Mouse (Mus musculus): ENCODE measurements around the gene Tmem108.

Gene Tmem108

DNA sequence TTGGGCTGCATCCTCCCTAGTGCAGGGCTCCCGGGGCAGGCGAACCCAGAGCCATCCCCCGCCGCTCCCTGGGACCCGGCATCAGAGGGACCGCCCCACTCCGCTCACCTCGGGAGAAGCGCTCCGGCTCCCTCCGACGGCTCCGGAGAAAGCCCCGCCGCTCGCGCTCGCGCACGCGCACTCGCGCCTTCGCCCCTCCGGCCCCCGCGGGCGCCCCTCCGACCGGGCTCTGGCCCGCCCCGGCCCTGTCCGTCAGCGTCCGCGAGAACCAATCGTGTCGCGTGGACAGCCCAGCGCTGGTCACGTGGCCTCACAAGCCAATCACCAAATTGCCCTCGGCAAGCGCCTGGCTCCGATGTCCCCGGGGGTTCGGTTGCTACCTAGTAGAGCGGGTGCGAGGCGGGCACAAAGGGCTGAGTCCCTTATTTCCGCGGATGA lies at the start of gene Tmem108:
Gene Tmem108, minus strand, starts transcription at position 191 of the 438 bp plus-strand sequence.
- DNase-seq (ENCODE audit: low spot score in 2 of 2) = peak; percentile 66 to 70

- DNase-seq (ENCODE audit: low spot score in 2 of 2) = no peak
These were observed 27.4 kb upstream of the Tmem108 start for GRCm38 (mm10) chr9:103789029-103789428.

- DNase-seq (ENCODE audit: low spot score in 2 of 2) = no peak
These were observed 22.5 kb upstream of the Tmem108 start for GRCm38 (mm10) chr9:103784156-103784555.

- DNase-seq (ENCODE audit: low spot score in 2 of 2) = no peak
These were observed 21.6 kb upstream of the Tmem108 start for GRCm38 (mm10) chr9:103783276-103783675.

GRCm38 (mm10) chr9:103782306-103782705 lies 20.7 kb upstream of the Tmem108 start:
- no peak for DNase-seq (ENCODE audit: low spot score in 2 of 2)

GRCm38 (mm10) chr9:103781407-103781806 lies 19.8 kb upstream of the Tmem108 start:
- no peak for DNase-seq (ENCODE audit: low spot score in 2 of 2)

DNA sequence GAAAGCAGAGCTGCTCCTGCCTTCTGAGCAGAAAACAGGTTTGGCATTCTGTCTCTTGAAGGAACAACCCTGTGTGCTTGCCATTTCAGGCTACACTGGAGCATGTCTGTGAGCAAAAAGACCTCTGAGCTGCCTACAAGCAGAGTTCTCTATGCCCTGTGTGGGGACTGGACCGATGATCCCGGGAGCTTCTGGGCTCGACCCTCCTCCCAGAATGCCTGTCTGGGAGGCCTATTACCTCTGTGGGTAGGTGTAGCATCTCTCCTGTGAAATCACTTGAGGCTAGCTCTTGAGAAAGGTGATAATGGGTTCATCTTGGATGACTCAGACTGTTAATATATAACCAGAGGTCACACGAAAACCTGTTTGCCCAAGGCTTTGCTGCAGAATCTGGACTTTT lies 19.0 kb upstream of the Tmem108 start:
- DNase-seq (ENCODE audit: low spot score in 2 of 2) = no peak

- DNase-seq (ENCODE audit: low spot score in 2 of 2) = no peak
These were observed 16.5 kb upstream of the Tmem108 start for GRCm38 (mm10) chr9:103778185-103778584.

GRCm38 (mm10) chr9:103761151-103761571 lies 476 bp downstream of the Tmem108 start:
- no peak for DNase-seq (ENCODE audit: low spot score in 2 of 2)

GRCm38 (mm10) chr9:103760356-103760755 lies 1.3 kb downstream of the Tmem108 start:
- DNase-seq (ENCODE audit: low spot score in 2 of 2) = no peak

DNA sequence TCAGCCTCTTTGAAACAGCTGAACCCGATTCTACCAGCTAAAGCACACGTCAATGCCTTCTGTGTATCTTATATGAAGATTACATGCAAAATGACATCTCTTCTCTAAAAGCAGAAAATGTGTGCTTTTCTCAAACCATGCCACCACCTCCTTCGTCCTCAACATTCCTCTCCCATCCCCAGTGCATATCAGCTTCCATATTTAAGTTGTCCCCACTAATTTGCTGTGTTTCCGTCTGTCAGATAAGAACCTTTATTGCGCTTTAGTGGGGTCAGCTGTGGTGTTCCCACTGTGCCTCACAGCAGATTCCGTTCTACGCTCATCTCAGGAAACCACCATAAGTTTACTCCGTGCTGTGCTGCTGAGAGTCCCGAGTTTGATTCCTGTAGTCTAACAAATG lies 1.8 kb downstream of the Tmem108 start:
- no peak for DNase-seq (ENCODE audit: low spot score in 2 of 2)

GRCm38 (mm10) chr9:103758930-103759695 lies 2.5 kb downstream of the Tmem108 start:
- peak; percentile 35 to 46 for DNase-seq (ENCODE audit: low spot score in 2 of 2)

- no peak for DNase-seq (ENCODE audit: low spot score in 2 of 2)
These were observed 3.4 kb downstream of the Tmem108 start for GRCm38 (mm10) chr9:103758246-103758645.

- no peak for DNase-seq (ENCODE audit: low spot score in 2 of 2)
These were observed 9.0 kb downstream of the Tmem108 start for GRCm38 (mm10) chr9:103752618-103753017.

GRCm38 (mm10) chr9:103751568-103751967 lies 10.1 kb downstream of the Tmem108 start:
- no peak for DNase-seq (ENCODE audit: low spot score in 2 of 2)

DNA sequence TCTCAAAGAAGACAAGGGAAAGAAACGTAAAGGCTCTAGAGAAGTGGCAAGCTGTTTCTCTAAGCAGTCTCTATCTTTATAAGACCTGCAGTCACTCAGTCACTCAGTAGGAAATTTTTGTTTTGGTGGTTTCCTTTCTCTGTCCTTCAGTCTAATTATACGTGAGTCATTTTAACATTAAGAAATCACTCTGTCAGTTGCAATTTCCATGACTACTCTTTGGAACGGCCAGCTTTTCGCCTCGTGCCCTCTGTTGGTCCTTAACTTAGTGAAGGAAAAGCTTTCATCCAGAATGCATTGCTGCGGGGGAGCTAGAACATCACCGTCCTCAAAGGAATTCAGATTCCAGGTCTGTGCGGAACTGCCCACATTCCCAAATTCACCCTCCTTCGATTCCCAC lies 11.1 kb downstream of the Tmem108 start:
- DNase-seq (ENCODE audit: low spot score in 2 of 2) = no peak

- DNase-seq (ENCODE audit: low spot score in 2 of 2) = no peak
These were observed 15.0 kb downstream of the Tmem108 start for GRCm38 (mm10) chr9:103746598-103746997.

- no peak for DNase-seq (ENCODE audit: low spot score in 2 of 2)
These were observed 21.5 kb downstream of the Tmem108 start for GRCm38 (mm10) chr9:103740145-103740544.

GRCm38 (mm10) chr9:103739062-103739461 lies 22.6 kb downstream of the Tmem108 start:
- no peak for DNase-seq (ENCODE audit: low spot score in 2 of 2)

- DNase-seq (ENCODE audit: low spot score in 2 of 2) = no peak
These were observed 31.9 kb downstream of the Tmem108 start for GRCm38 (mm10) chr9:103729716-103730115.

- DNase-seq (ENCODE audit: low spot score in 2 of 2) = no peak
These were observed 34.7 kb downstream of the Tmem108 start for GRCm38 (mm10) chr9:103726751-103727462.

- no peak for DNase-seq (ENCODE audit: low spot score in 2 of 2)
These were observed 36.1 kb downstream of the Tmem108 start for GRCm38 (mm10) chr9:103725497-103725896.

DNA sequence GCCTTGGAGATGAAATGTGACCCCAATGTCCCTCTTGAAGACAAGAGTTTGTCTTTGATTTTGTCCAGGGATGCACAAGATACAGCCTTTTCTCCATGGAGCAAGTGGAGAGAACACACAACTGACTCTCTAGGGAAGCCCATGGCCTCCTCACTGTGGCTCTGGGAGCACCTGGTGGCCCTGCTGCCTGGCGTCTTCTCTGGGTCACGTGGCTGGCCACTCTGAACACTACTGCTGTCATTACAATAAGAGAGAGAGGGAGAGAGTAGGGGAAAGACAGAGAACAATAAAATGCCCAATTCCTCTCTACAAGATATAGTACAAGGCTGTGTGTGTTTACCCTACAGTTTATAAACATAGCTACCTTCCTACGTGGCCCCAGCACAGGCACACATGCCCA lies 40.2 kb downstream of the Tmem108 start:
- no peak for DNase-seq (ENCODE audit: low spot score in 2 of 2)

Data from urinary bladder, adult 18-20 months (tissue).